Mouse (Mus musculus) cortical plate, adult 2 months (tissue): Measurements from ENCODE around the gene Tnrc18.

ENCODE experiments used
- CTCF ChIP-seq: fragments of 200-500 bp; IDR thresholded peaks from 2 replicates; pipeline ENCODE4 v1.5.1; 2011; ENCODE audit warnings: mild to moderate bottlenecking, control low read depth, low read length; ENCODE audit not compliant: insufficient read depth; ENCODE audit errors: extremely low read depth
- POLR2A ChIP-seq: fragments of 200-500 bp; IDR thresholded peaks from 2 replicates; pipeline ENCODE4 v1.6.1; 2011; ENCODE audit warnings: mild to moderate bottlenecking, low read length, control low read depth; ENCODE audit not compliant: insufficient read depth; ENCODE audit errors: extremely low read depth

DNA sequence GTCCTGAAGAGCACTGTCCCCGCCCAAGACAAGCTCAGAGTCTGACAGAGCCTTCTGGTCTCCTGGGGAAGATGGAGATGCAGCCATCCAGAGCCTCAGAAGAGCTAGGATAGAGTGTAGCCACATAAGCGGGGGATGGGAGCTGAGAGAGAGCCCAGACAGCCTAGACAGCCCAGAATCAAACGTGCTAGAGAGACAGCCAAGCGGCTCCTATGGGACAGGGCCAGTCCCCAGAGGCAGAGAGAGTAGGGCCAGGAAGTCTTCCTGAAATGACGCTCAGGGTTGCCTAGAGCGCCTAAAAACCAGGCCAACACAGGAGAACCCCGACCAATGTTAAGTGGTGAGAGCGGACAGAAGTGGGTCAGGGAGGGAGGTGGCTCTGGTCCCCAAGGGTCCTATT, 39.3 kb downstream of the Tnrc18 start:
- TF ChIP-seq CTCF, result no peak
- TF ChIP-seq POLR2A, result no peak
